Mouse (Mus musculus): ENCODE measurements around the gene Gm49320. TPM values are rescaled to one million over a fixed set of nuclear protein-coding genes. Genes with fewer than 3 reads are reported as not detected.

The Gm49320 gene
- polyA plus RNA-seq, 1 experiment from 2014 or later: 0.07 TPM

DNA sequence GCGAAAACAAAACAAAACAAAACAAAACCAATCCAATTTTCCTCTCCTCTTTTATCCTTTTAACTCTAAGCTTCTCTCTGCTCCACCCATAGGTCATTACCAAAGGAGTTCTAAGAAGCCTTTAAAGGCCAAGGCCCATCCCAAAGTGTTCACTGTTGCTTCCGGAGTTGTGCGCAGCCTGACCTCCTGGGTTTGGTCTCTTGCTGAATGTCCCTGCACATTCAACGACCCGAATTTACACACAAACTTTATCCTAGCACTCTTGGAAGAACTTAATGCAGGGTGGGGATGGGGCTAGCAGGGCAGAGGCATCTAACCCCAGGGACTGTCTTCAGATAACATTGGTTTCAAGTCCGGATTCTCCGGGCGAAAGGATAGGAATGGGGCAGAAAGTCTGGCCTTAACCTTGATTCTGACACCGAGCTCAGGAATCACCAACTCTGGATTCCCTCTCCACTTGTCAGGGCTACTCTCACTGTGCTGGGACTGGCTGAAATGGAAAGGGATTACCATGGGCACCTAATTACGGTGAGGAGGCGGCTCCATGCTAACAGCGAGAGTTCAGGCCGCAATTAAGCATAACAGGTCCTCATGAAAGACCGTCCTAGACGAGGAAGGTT is 741 bp upstream of the Gm49320 start:
- no peak for ATAC-seq (replicated peaks; ENCODE audit: insufficient number of reproducible peaks, low FRiP score, low TSS enrichment)
- 18% methylated on average over 15 of the region's 15 CpGs for WGBS (ENCODE audit: insufficient replicate concordance)
- H3K36me3 ChIP-seq (ENCODE audit: control insufficient read depth, insufficient read depth, low read length): peaks cover 3% of the 10 kb centered on the region; the same call in 1 of the 2 replicates

DNA sequence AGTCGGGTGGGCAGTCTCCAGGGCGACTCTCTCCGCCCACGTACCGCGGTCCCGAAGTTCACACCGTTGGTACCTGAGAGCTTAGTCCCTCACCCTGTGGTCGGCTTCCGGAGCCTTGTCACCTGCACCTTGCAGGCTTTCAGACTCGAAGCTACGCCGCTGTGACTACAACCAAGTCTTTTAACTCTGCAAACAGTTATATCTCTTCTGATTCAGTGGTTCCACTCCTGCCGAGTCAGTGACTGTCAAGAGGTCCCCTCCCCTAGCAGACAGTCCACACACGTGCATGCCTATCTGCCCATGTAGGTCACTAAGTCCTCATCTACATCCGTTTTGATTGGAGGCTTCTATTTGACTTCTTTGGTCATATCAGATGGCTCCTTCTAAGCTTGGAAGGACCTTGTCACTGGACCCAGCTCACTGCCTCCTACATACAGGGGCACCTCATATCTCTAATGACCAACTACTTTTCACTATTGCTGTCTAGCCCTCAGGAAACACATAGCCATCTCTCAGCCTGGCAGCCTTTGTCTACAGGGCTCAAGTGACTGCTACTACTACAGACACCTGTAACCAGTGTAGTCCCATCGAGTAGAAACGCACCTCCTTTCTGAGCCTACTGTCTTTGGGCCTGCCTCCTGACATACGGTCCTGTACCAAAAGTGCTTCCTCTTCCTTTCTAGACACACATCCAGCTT is 677 bp downstream of the Gm49320 start:
- Histone ChIP-seq H3K4me3 (ENCODE audit: low read depth, low read length) (peak overlapping the region; percentile 68), H3K9ac (ENCODE audit: low read depth, low read length) (peak overlapping the region; percentile 88), H3K27me3 (ENCODE audit: control insufficient read depth, insufficient read depth, low read length) (peaks cover 9% of the 10 kb centered on the region), H3K4me2 (peak overlapping the region; percentile 61), H3K4me1 (ENCODE audit: control insufficient read depth, insufficient read depth, low read length) (peaks cover 10% of the 10 kb centered on the region), H3K27ac (ENCODE audit: low read depth, low read length) (peak overlapping the region; percentile 95), H3K36me3 (ENCODE audit: control insufficient read depth, insufficient read depth, low read length) (peaks cover 13% of the 10 kb centered on the region; the same call in 1 of the 2 replicates), H3K9me3 (replicated peaks; ENCODE audit: control insufficient read depth, low read length) (no peaks in the 10 kb centered on the region)
- ATAC-seq (replicated peaks; ENCODE audit: insufficient number of reproducible peaks, low FRiP score, low TSS enrichment): peak; percentile 15
- WGBS (ENCODE audit: insufficient replicate concordance): 13% methylated on average over 19 of the region's 19 CpGs

More for the DNA sequence above, 741 bp upstream of the Gm49320 start:
- H3K9me3 ChIP-seq (replicated peaks; ENCODE audit: control insufficient read depth, low read length): no peaks in the 10 kb centered on the region
- H3K4me2 ChIP-seq: peak overlapping the region; percentile 61
- H3K9ac ChIP-seq (ENCODE audit: low read depth, low read length): peak overlapping the region; percentile 88
- H3K27me3 ChIP-seq (ENCODE audit: control insufficient read depth, insufficient read depth, low read length): peaks cover 9% of the 10 kb centered on the region
- peak overlapping the region; percentile 95 for H3K27ac ChIP-seq (ENCODE audit: low read depth, low read length)
- peaks cover 10% of the 10 kb centered on the region for H3K4me1 ChIP-seq (ENCODE audit: control insufficient read depth, insufficient read depth, low read length)
- H3K4me3 ChIP-seq (ENCODE audit: low read depth, low read length): peak overlapping the region; percentile 68

DNA sequence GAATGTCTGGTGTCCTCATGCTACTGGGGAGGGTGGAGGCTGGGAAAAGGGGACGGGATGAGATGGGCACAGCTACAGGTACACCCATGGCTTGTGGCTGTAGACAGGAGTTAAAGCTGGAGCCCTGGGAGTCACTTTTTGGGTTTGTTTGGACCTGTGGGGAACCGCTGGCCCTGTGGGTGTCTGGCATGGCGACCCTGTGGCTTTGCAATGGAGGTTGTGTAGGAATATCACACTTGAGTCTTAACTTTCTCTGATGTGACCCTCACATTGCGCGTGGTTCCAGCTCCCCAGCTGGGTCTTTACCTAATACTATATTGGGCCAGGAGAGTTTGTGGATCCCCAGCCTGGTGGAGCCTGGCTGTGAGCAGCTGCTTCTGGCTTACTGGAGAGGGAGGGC is 6.4 kb downstream of the Gm49320 start:
- H3K4me3 ChIP-seq (ENCODE audit: low read depth, low read length): no peak overlapping the region
- peaks cover 31% of the 10 kb centered on the region for H3K36me3 ChIP-seq (ENCODE audit: control insufficient read depth, insufficient read depth, low read length)
- H3K27ac ChIP-seq (ENCODE audit: low read depth, low read length): no peak overlapping the region
- WGBS (ENCODE audit: insufficient replicate concordance): 94% methylated on average over 5 of the region's 5 CpGs
- no peak for ATAC-seq (replicated peaks; ENCODE audit: insufficient number of reproducible peaks, low FRiP score, low TSS enrichment)
- peaks cover 13% of the 10 kb centered on the region for H3K4me1 ChIP-seq (ENCODE audit: control insufficient read depth, insufficient read depth, low read length)
- peaks cover under 1% of the 10 kb centered on the region; the same call in 1 of the 2 replicates for H3K27me3 ChIP-seq (ENCODE audit: control insufficient read depth, insufficient read depth, low read length)
- H3K9me3 ChIP-seq (replicated peaks; ENCODE audit: control insufficient read depth, low read length): no peaks in the 10 kb centered on the region
- no peak overlapping the region for H3K9ac ChIP-seq (ENCODE audit: low read depth, low read length)
- no peak overlapping the region for H3K4me2 ChIP-seq

DNA sequence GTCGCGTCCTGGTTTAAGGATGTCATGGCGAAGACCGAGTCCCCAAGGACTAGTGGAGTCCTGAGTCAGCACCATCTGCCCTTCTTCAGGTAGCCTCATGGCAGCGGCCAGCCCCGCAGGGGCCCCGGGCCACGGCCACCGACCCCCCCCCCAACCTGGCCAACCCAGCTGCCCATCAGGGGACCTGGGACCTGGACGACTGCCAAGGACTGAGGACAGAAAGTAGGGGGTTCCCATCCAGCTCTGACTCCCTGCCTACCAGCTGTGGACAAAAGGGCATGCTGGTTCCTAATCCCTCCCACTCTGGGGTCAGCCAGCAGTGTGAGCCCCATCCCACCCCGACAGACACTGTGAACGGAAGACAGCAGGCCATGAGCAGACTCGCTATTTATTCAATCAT is 7.1 kb downstream of the Gm49320 start:
- 81% methylated on average over 13 of the region's 13 CpGs for WGBS (ENCODE audit: insufficient replicate concordance)
- Histone ChIP-seq H3K4me1 (ENCODE audit: control insufficient read depth, insufficient read depth, low read length) (peaks cover 9% of the 10 kb centered on the region), H3K4me2 (no peak overlapping the region), H3K9me3 (replicated peaks; ENCODE audit: control insufficient read depth, low read length) (no peaks in the 10 kb centered on the region), H3K27ac (ENCODE audit: low read depth, low read length) (no peak overlapping the region), H3K9ac (ENCODE audit: low read depth, low read length) (no peak overlapping the region), H3K27me3 (ENCODE audit: control insufficient read depth, insufficient read depth, low read length) (peaks cover 3% of the 10 kb centered on the region; the same call in 1 of the 2 replicates), H3K4me3 (ENCODE audit: low read depth, low read length) (no peak overlapping the region), H3K36me3 (ENCODE audit: control insufficient read depth, insufficient read depth, low read length) (peaks cover 31% of the 10 kb centered on the region)
- ATAC-seq (replicated peaks; ENCODE audit: insufficient number of reproducible peaks, low FRiP score, low TSS enrichment): no peak

DNA sequence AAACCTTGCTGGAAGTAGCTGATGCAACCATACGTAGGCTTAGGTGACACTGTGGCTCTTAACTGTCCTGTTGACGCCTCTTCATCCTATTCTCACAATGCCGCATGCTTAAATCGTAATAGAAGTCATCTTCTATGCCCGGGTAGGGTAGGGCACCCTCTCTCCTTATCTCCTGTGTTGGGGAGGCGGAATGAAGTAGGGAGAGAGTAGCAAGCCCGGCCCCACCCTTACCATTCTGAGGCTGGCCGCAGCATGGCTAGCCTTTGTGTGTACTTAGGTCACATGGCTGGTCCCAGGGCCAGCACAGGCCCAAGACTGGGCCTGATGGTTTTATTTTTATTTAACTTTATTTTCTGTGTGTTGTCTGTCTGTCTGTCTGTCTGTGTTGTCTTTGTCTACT is 8.6 kb downstream of the Gm49320 start:
- Histone ChIP-seq H3K4me1 (ENCODE audit: control insufficient read depth, insufficient read depth, low read length) (peaks cover 9% of the 10 kb centered on the region), H3K4me2 (no peak overlapping the region), H3K9ac (ENCODE audit: low read depth, low read length) (0 out of 2 replicates have a peak overlapping the region, but pooled peaks have one; percentile 22), H3K4me3 (ENCODE audit: low read depth, low read length) (no peak overlapping the region), H3K27ac (ENCODE audit: low read depth, low read length) (no peak overlapping the region), H3K9me3 (replicated peaks; ENCODE audit: control insufficient read depth, low read length) (no peaks in the 10 kb centered on the region), H3K27me3 (ENCODE audit: control insufficient read depth, insufficient read depth, low read length) (peaks cover 3% of the 10 kb centered on the region; the same call in 1 of the 2 replicates), H3K36me3 (ENCODE audit: control insufficient read depth, insufficient read depth, low read length) (peaks cover 31% of the 10 kb centered on the region)
- ATAC-seq (replicated peaks; ENCODE audit: insufficient number of reproducible peaks, low FRiP score, low TSS enrichment): no peak
- WGBS (ENCODE audit: insufficient replicate concordance): 89% methylated on average over 8 of the region's 8 CpGs

DNA sequence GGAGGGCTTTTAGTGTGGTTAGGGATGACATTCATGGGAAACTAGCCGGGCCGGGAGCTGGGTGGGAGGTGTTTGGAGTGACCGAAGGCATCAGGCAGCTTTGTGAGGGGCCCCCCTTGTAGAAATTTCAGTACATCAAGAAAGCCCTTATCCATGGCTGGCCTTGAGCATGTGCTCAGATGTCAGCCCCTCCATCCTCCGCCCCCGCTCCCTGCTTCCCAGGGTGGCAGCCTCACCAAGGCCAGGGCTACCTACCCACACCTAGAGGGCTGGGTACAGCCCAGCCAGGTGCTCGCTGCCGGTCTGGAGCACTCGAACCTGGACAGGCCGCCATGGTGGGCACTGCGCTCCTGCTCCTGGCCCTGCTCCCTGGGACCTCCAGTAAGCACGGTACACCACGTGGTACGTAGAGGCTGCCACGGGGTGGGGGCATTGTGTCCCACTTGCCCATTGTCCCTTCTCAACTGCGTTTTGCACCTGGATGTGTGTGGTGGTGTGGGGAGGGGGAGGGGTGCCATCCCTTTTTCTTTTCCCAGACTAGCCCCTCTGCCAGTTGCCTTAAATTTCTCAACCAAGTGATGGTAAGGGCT is 9.4 kb downstream of the Gm49320 start, which contains the start of gene Tgfbr3l:
Gene Tgfbr3l (plus strand): TSS at position 264 of the 590 bp plus-strand sequence.
- Histone ChIP-seq H3K4me3 (ENCODE audit: low read depth, low read length) (no peak within 1 kb of the TSS), H3K9ac (ENCODE audit: low read depth, low read length) (peak within 1 kb of the TSS; percentile 43; the same call in 1 of the 2 replicates), H3K27me3 (ENCODE audit: control insufficient read depth, insufficient read depth, low read length) (peaks cover 3% of the 10 kb centered on the region; the same call in 1 of the 2 replicates), H3K27ac (ENCODE audit: low read depth, low read length) (no peak within 1 kb of the TSS; the same call in 1 of the 2 replicates), H3K4me1 (ENCODE audit: control insufficient read depth, insufficient read depth, low read length) (peaks cover 9% of the 10 kb centered on the region), H3K36me3 (ENCODE audit: control insufficient read depth, insufficient read depth, low read length) (peaks cover 28% of the 10 kb centered on the region), H3K4me2 (peak within 1 kb of the TSS; percentile 53), H3K9me3 (replicated peaks; ENCODE audit: control insufficient read depth, low read length) (no peaks in the 10 kb centered on the region)
- 83% methylated on average over 15 of the region's 15 CpGs for WGBS (ENCODE audit: insufficient replicate concordance)
- no peak for ATAC-seq (replicated peaks; ENCODE audit: insufficient number of reproducible peaks, low FRiP score, low TSS enrichment)

DNA sequence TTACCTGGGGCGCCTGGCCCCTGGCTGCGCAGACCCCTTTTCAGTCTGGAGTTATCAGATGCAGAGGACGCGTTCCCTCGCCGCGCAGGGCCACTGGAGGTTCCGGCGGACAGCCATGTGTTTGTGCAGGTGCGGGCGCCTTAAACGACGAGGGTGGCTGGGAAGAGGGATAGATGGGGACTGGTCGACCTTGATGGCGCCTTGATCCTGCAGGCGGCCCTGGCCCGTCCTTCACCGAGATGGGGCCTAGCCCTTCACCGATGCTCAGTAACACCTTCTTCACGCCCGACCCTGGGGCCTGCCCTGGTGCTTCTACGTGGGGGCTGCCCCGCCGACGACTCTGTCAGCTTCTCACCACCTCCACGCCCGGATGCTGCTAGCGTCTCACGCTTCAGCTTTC is 10.5 kb downstream of the Gm49320 start:
- Histone ChIP-seq H3K4me2 (peak overlapping the region; percentile 53), H3K36me3 (ENCODE audit: control insufficient read depth, insufficient read depth, low read length) (peaks cover 19% of the 10 kb centered on the region)
- ATAC-seq (replicated peaks; ENCODE audit: insufficient number of reproducible peaks, low FRiP score, low TSS enrichment): no peak

DNA sequence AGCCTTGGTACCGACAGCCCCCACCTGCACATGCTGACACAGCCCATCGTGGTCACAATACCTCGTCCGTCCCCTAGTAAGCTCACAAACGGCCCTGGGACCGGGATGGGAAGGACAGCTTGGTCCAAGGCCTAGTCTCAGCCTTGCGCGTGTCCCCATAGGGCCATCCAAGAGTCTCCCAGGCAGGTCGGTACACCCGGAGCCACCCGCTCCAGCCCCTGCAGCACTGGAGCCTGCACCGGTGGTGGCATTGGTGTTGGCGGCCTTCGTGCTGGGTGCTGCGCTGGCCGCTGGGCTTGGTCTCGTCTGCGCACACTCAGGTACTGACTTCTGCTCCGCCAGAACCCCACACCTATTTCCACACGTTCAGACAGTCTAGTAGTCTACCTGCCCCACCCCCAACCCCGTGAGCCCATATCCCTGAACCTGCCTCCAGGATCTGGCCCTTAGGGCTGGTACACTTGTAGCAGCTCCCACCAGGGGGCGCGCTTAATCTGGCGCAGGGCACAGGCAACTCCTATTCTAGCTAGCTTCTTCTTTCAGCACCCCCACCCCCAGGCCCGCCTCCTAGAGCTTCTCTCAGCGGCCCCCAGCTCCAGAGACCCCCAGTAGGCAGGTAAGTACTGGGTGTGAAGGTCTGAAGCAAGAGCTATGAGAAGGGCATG is 11.8 kb downstream of the Gm49320 start:
- Histone ChIP-seq H3K27me3 (ENCODE audit: control insufficient read depth, insufficient read depth, low read length) (peaks cover 3% of the 10 kb centered on the region; the same call in 1 of the 2 replicates), H3K9me3 (replicated peaks; ENCODE audit: control insufficient read depth, low read length) (no peaks in the 10 kb centered on the region), H3K4me3 (ENCODE audit: low read depth, low read length) (no peak overlapping the region), H3K4me1 (ENCODE audit: control insufficient read depth, insufficient read depth, low read length) (peaks cover 16% of the 10 kb centered on the region), H3K36me3 (ENCODE audit: control insufficient read depth, insufficient read depth, low read length) (peaks cover 14% of the 10 kb centered on the region), H3K27ac (ENCODE audit: low read depth, low read length) (no peak overlapping the region), H3K9ac (ENCODE audit: low read depth, low read length) (0 out of 2 replicates have a peak overlapping the region, but pooled peaks have one; percentile 17), H3K4me2 (peak overlapping the region; percentile 16; the same call in 1 of the 2 replicates)
- 0 out of 2 replicates have a peak, but pooled peaks have one; percentile 1 for ATAC-seq (replicated peaks; ENCODE audit: insufficient number of reproducible peaks, low FRiP score, low TSS enrichment)
- WGBS (ENCODE audit: insufficient replicate concordance): 30% methylated on average over 26 of the region's 26 CpGs

More for the DNA sequence above, 10.5 kb downstream of the Gm49320 start:
- Histone ChIP-seq H3K9me3 (replicated peaks; ENCODE audit: control insufficient read depth, low read length) (no peaks in the 10 kb centered on the region), H3K4me3 (ENCODE audit: low read depth, low read length) (peak overlapping the region; percentile 3; the same call in 1 of the 2 replicates), H3K9ac (ENCODE audit: low read depth, low read length) (peak overlapping the region; percentile 43; the same call in 1 of the 2 replicates), H3K4me1 (ENCODE audit: control insufficient read depth, insufficient read depth, low read length) (peaks cover 15% of the 10 kb centered on the region), H3K27me3 (ENCODE audit: control insufficient read depth, insufficient read depth, low read length) (peaks cover 3% of the 10 kb centered on the region; the same call in 1 of the 2 replicates), H3K27ac (ENCODE audit: low read depth, low read length) (peak overlapping the region; percentile 31; the same call in 1 of the 2 replicates)
- WGBS (ENCODE audit: insufficient replicate concordance): 14% methylated on average over 29 of the region's 29 CpGs

Data from heart, embryonic 11.5 days (tissue).